Mouse (Mus musculus) forebrain, embryonic 14.5 days (tissue): ENCODE data around the gene Rtn4ip1. TPM values are rescaled to one million over a fixed set of nuclear protein-coding genes. Genes with fewer than 3 reads are reported as not detected.

Source experiments
- ATAC-seq: fragments of 200-750 bp; cut with Nextera tagmentation; 2 replicates; pipeline ENCODE4 v1.8.0; 2017; ENCODE audit warnings: mild to moderate bottlenecking, moderate library complexity
- DNase-seq: peaks from one replicate; pipeline ENCODE4 v3.0.0-alpha.2; 2015; ENCODE audit warnings: low spot score
- H3K27ac ChIP-seq: fragments of 300-500 bp; sonication (generic); 2 replicates; pipeline ENCODE4 v1.5.1; 2014; ENCODE audit warnings: low read depth, mild to moderate bottlenecking, control low read depth, low read length, moderate library complexity
- H3K27me3 ChIP-seq: fragments of 300-500 bp; sonication (generic); replicated peaks from 2 replicates; pipeline ENCODE4 v1.6.1; 2014; ENCODE audit warnings: low read length, control low read depth, mixed read lengths; ENCODE audit not compliant: control insufficient read depth, insufficient read depth
- H3K36me3 ChIP-seq: fragments of 300-500 bp; sonication (generic); 2 replicates; pipeline ENCODE4 v1.6.1; 2014; ENCODE audit warnings: low read length, control low read depth; ENCODE audit not compliant: control insufficient read depth, insufficient read depth
- H3K4me1 ChIP-seq: fragments of 300-500 bp; sonication (generic); 2 replicates; pipeline ENCODE4 v1.6.1; 2014; ENCODE audit warnings: antibody characterized with exemption, low read length, control low read depth; ENCODE audit not compliant: control insufficient read depth, insufficient read depth
- H3K4me2 ChIP-seq: fragments of 300-500 bp; sonication (generic); 2 replicates; pipeline ENCODE4 v1.6.1; 2014; ENCODE audit warnings: mild to moderate bottlenecking, control low read depth, low read length
- H3K4me3 ChIP-seq: fragments of 300-500 bp; sonication (generic); 2 replicates; pipeline ENCODE4 v1.5.1; 2014; ENCODE audit warnings: low read depth, low read length, control low read depth
- H3K9ac ChIP-seq: fragments of 300-500 bp; sonication (generic); 2 replicates; pipeline ENCODE4 v1.6.1; 2014; ENCODE audit warnings: mild to moderate bottlenecking, low read length, control low read depth, moderate library complexity
- H3K9me3 ChIP-seq: fragments of 300-500 bp; sonication (generic); replicated peaks from 2 replicates; pipeline ENCODE4 v1.6.1; 2016; ENCODE audit warnings: low read length, control low read depth, mixed read lengths; ENCODE audit not compliant: control insufficient read depth
- WGBS: fragments of 180-500 bp; shearing (Covaris S2); extraction: QIAGEN DNeasy Blood & Tissue Kit; methylation state at CpG from one replicate; pipeline ENCODE4 v1.1.7; 2014; 5-methylcytosine and 5-hydroxymethylcytosine counted together
- polyA plus RNA-seq: library from polyadenylated mRNA; unstranded; fragments of >200 nt; fragmentation: Nextera tagmentation; extraction: Ambion mirVana; gene quantifications from 2 replicates; pipeline ENCODE4 v1.2.1, GENCODE M21; 2014

The Rtn4ip1 gene
- 18.4 and 19.9 TPM in 2 replicates for polyA plus RNA-seq

GRCm38 (mm10) chr10:43901578-43902194, at the start of gene Rtn4ip1, which contains the start of gene Qrsl1:
Rtn4ip1 (plus strand) TSS chr10:43901807.
Qrsl1 (minus strand) TSS chr10:43901745.
- under 1% methylated on average over 40 of the region's 40 CpGs for WGBS
- peak within 1 kb of the TSS; percentile 69 for H3K4me3 ChIP-seq

DNA sequence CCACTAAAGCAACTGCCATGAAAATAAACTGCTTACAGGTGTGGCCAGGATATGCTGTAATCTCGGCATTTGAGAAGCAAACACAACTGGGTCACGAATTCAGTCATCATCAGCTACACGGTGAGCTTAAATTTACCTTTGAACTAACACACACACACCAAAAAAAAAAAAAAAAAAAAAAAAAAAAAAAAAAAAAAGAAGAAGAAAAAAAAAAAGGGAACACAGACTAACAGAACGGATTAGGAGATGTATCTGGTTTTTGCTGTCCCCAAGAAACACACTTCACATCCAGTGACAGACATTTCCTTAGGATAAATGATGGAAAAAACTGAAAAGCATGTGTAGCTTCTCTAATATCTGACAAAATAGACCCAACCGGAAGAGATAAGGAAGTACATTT, 49.7 kb upstream of the Rtn4ip1 start:
- ATAC-seq (no peak), DNase-seq (no peak)
- Histone ChIP-seq H3K4me1 (no peaks in the 10 kb centered on the region), H3K4me2 (no peak overlapping the region), H3K9me3 (no peaks in the 10 kb centered on the region; the same call in 1 of the 2 replicates), H3K4me3 (no peak overlapping the region), H3K9ac (no peak overlapping the region), H3K27ac (no peak overlapping the region), H3K36me3 (no peaks in the 10 kb centered on the region), H3K27me3 (no peaks in the 10 kb centered on the region)
- WGBS = 85% methylated on average over 5 of the region's 5 CpGs

More at GRCm38 (mm10) chr10:43901578-43902194, at the start of gene Rtn4ip1, which contains the start of gene Qrsl1:
- Histone ChIP-seq H3K36me3 (no peaks in the 10 kb centered on the region), H3K9me3 (no peaks in the 10 kb centered on the region), H3K9ac (peak within 1 kb of the TSS; percentile 82), H3K4me2 (peak within 1 kb of the TSS; percentile 53), H3K4me1 (peaks cover 8% of the 10 kb centered on the region), H3K27me3 (no peaks in the 10 kb centered on the region), H3K27ac (peak within 1 kb of the TSS; percentile 36; the same call in 1 of the 2 replicates)
- peak; percentile 96 for DNase-seq
- peak; percentile 99 for ATAC-seq

- no peak for ATAC-seq
- Histone ChIP-seq H3K27ac (no peak overlapping the region), H3K4me3 (no peak overlapping the region), H3K4me1 (no peaks in the 10 kb centered on the region), H3K9me3 (no peaks in the 10 kb centered on the region; the same call in 1 of the 2 replicates), H3K4me2 (no peak overlapping the region), H3K27me3 (no peaks in the 10 kb centered on the region), H3K36me3 (no peaks in the 10 kb centered on the region), H3K9ac (no peak overlapping the region)
- no peak for DNase-seq
- WGBS = 94% methylated on average over 9 of the region's 9 CpGs
Measured at GRCm38 (mm10) chr10:43855916-43856315, 45.7 kb upstream of the Rtn4ip1 start.

DNA sequence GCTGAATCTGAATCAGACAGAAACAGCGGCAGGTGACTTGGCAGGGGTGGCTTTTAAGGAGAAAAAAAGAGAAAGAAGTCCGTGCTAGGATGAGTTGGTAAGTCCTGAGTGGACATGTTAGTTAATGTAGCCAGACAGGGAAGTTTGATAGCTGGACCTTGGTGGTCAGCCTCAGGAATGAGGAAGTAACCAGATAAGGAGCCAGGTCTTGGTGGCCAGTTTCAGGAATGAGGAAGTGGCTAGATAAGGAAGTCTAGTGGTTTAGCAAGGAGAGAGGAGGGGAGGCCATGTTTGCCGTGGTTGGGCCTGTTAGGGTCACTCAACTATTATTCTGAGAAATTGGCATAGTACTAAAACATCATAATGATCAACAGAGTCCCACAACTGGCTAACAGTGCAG, 45.3 kb upstream of the Rtn4ip1 start:
- 83% methylated on average over 3 of the region's 3 CpGs for WGBS
- H3K4me3 ChIP-seq = no peak overlapping the region
- no peaks in the 10 kb centered on the region; the same call in 1 of the 2 replicates for H3K9me3 ChIP-seq
- no peak overlapping the region for H3K27ac ChIP-seq
- H3K36me3 ChIP-seq = no peaks in the 10 kb centered on the region
- no peak overlapping the region for H3K4me2 ChIP-seq
- no peaks in the 10 kb centered on the region for H3K27me3 ChIP-seq
- DNase-seq (no peak), ATAC-seq (no peak)
- H3K9ac ChIP-seq = no peak overlapping the region
- H3K4me1 ChIP-seq = no peaks in the 10 kb centered on the region

GRCm38 (mm10) chr10:43870752-43871151, 30.9 kb upstream of the Rtn4ip1 start:
- Histone ChIP-seq H3K4me1 (no peaks in the 10 kb centered on the region), H3K9me3 (no peaks in the 10 kb centered on the region), H3K27me3 (no peaks in the 10 kb centered on the region), H3K4me3 (no peak overlapping the region), H3K4me2 (no peak overlapping the region), H3K27ac (no peak overlapping the region), H3K9ac (no peak overlapping the region), H3K36me3 (peaks cover 10% of the 10 kb centered on the region)
- peak; percentile 40 for DNase-seq
- no peak for ATAC-seq
- 69% methylated on average over 10 of the region's 10 CpGs for WGBS

DNA sequence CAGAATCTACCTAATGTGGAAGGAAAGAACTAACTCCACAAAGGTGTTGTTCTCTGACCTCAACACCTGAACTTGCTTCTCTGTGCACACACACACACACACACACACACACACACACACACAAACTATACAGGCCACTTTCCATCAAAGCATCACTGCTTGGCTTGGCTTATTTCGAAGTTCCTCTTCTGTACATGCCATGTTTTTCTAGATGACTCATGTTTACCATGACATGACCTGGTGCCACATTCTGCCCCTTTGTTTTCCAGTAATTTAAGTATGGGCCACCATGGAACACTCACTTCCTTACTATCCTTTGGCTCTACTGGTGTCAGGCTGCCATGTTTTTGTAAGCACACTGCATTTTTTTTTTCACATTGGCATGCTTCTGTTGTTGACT, 30.1 kb upstream of the Rtn4ip1 start:
- Histone ChIP-seq H3K4me2 (no peak overlapping the region), H3K4me3 (no peak overlapping the region), H3K9ac (no peak overlapping the region), H3K4me1 (no peaks in the 10 kb centered on the region), H3K9me3 (no peaks in the 10 kb centered on the region), H3K27ac (no peak overlapping the region), H3K36me3 (peaks cover 13% of the 10 kb centered on the region), H3K27me3 (no peaks in the 10 kb centered on the region)
- 90% methylated on average over 1 of the region's 1 CpGs for WGBS
- ATAC-seq (no peak), DNase-seq (no peak)

GRCm38 (mm10) chr10:43887676-43888075, 13.9 kb upstream of the Rtn4ip1 start:
- Histone ChIP-seq H3K27ac (peak overlapping the region; percentile 63; the same call in 1 of the 2 replicates), H3K27me3 (no peaks in the 10 kb centered on the region), H3K36me3 (peaks cover 30% of the 10 kb centered on the region), H3K9ac (no peak overlapping the region), H3K4me2 (no peak overlapping the region), H3K4me3 (no peak overlapping the region), H3K4me1 (no peaks in the 10 kb centered on the region), H3K9me3 (no peaks in the 10 kb centered on the region)
- DNase-seq (peak; percentile 79), ATAC-seq (peak; percentile 91)
- WGBS = 67% methylated on average over 9 of the region's 9 CpGs

DNA sequence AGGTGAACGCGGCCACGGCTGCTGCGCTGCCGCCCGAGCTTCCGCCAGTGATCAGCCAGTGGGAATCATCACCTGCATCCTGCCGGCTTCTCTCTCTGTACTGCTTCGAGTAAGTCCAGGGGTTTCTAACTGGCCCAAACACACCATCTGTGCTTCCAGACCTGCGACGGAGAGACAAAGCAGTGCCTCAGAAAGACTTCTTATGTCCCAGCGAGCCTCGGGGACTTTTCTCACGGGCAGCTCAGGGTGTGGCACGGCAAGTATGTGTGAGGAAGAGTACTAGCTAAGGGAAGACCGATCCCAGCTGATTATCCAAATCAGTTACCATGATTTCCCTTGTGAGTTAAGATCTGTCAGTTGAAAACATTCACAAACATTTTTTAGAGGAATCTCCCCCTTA, 12.6 kb upstream of the Rtn4ip1 start:
- ATAC-seq = no peak
- WGBS = 86% methylated on average over 16 of the region's 16 CpGs
- no peaks in the 10 kb centered on the region for H3K9me3 ChIP-seq
- no peaks in the 10 kb centered on the region for H3K4me1 ChIP-seq
- no peak overlapping the region for H3K4me2 ChIP-seq
- no peak overlapping the region for H3K9ac ChIP-seq
- no peaks in the 10 kb centered on the region for H3K27me3 ChIP-seq
- no peak overlapping the region for H3K4me3 ChIP-seq
- H3K36me3 ChIP-seq = peaks cover 39% of the 10 kb centered on the region
- no peak for DNase-seq
- no peak overlapping the region; the same call in 1 of the 2 replicates for H3K27ac ChIP-seq

GRCm38 (mm10) chr10:43892971-43893370, 8.6 kb upstream of the Rtn4ip1 start:
- Histone ChIP-seq H3K4me3 (no peak overlapping the region), H3K9me3 (no peaks in the 10 kb centered on the region), H3K4me2 (no peak overlapping the region), H3K4me1 (no peaks in the 10 kb centered on the region), H3K27ac (no peak overlapping the region), H3K27me3 (no peaks in the 10 kb centered on the region), H3K36me3 (peaks cover 35% of the 10 kb centered on the region), H3K9ac (no peak overlapping the region)
- DNase-seq (no peak), ATAC-seq (no peak)
- WGBS = 97% methylated on average over 4 of the region's 4 CpGs
